Mouse (Mus musculus) ES-Bruce4 (cell line): ENCODE measurements around the gene Sppl2b.

Experiments used
- CTCF ChIP-seq: IDR thresholded peaks from one replicate; pipeline ENCODE4 v1.8.1; 2011; ENCODE audit warnings: low read depth, low read length
- POLR2A ChIP-seq: IDR thresholded peaks from one replicate; pipeline ENCODE4 v1.8.1; 2011; ENCODE audit warnings: low read length; ENCODE audit not compliant: insufficient read depth

DNA sequence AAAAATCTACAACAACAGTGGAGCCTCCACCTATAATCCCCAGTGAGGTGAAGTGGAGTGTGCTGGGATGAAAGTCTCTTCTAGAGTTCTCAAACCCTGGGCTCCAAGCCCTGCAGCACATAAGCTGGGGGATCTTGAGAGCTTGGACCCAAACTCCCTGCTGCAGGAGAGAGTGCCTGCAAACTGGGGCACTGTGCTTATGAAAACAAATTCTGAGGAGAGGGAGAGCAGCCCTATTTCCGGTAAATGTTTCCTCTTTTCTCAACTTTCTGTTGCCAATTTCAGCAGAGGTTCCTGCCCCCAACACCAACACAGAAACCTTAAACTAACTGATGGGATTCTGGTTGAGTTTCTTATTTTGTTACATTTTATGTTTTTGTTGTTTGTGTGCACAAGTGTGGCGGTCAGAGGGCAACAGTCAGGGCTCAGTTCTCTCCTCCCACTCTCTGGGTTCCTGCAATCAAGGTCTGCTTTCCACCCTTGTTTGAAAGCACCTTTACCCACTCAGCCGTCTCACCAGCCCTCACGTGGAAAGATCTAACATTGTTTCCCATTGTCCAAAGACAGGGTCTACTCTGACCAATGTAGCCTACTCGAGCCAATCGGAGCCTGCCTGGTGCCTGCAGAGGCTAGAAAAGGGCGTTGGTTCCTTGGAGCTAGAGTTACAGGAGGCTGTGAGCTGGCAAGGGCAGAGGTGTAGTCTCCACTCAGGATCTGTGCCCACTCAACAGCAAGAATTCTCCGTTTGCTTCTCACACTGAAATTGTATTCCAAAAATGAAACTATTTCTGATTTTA lies 31.0 kb upstream of the Sppl2b start:
- TF ChIP-seq POLR2A (no peak), CTCF (no peak)
